Mouse (Mus musculus) neural tube, embryonic 12.5 days (tissue): ENCODE results near the gene Gm49388. TPM values are rescaled to one million over a fixed set of nuclear protein-coding genes. Genes with fewer than 3 reads are reported as not detected.
"Not testable (repeated sequence)": the region's sequence is repeated elsewhere in the genome, so short reads cannot be mapped to it uniquely, and the experiment has no call there.

Experiments
- ATAC-seq: fragments of 200-750 bp; cut with Nextera tagmentation; 2 replicates; pipeline ENCODE4 v1.8.0; 2017; ENCODE audit warnings: low read depth, mild to moderate bottlenecking, moderate TSS enrichment, moderate library complexity; ENCODE audit not compliant: low FRiP score
- H3K27ac ChIP-seq: fragments of 300-500 bp; sonication (generic); 2 replicates; pipeline ENCODE4 v1.5.1; 2016
- H3K27me3 ChIP-seq: fragments of 300-500 bp; sonication (generic); replicated peaks from 2 replicates; pipeline ENCODE4 v1.6.1; 2016; ENCODE audit warnings: mild to moderate bottlenecking
- H3K36me3 ChIP-seq: fragments of 300-500 bp; sonication (generic); 2 replicates; pipeline ENCODE4 v1.6.1; 2016; ENCODE audit warnings: mild to moderate bottlenecking
- H3K4me1 ChIP-seq: fragments of 300-500 bp; sonication (generic); 2 replicates; pipeline ENCODE4 v1.6.1; 2016
- H3K4me2 ChIP-seq: fragments of 300-500 bp; sonication (generic); replicated peaks from 2 replicates; pipeline ENCODE4 v1.6.1; 2016; ENCODE audit warnings: mild to moderate bottlenecking
- H3K4me3 ChIP-seq: fragments of 300-500 bp; sonication (generic); 2 replicates; pipeline ENCODE4 v1.5.1; 2016
- H3K9ac ChIP-seq: fragments of 300-500 bp; sonication (generic); 2 replicates; pipeline ENCODE4 v1.6.1; 2016; ENCODE audit warnings: mild to moderate bottlenecking
- H3K9me3 ChIP-seq: fragments of 300-500 bp; sonication (generic); 2 replicates; pipeline ENCODE4 v1.6.1; 2016; ENCODE audit warnings: mild to moderate bottlenecking
- WGBS: fragments of 180-500 bp; shearing (Covaris S2); methylation state at CpG from one replicate; pipeline ENCODE4 v1.1.7; 2016; 5-methylcytosine and 5-hydroxymethylcytosine counted together
- polyA plus RNA-seq: library from polyadenylated mRNA; unstranded; fragments of >200 nt; fragmentation: Nextera tagmentation; extraction: Ambion mirVana; gene quantifications from 2 replicates; pipeline ENCODE4 v1.2.1, GENCODE M21; 2016

The Gm49388 gene
- polyA plus RNA-seq, 1 experiment from 2014 or later = not detected

GRCm38 (mm10) chr7:127770039-127770905, 15.1 kb upstream of the Gm49388 start:
- Histone ChIP-seq H3K27me3 (no peaks in the 10 kb centered on the region), H3K36me3 (peaks cover 31% of the 10 kb centered on the region), H3K9me3 (no peaks in the 10 kb centered on the region), H3K4me3 (peak overlapping the region; percentile 45), H3K4me1 (peaks cover 25% of the 10 kb centered on the region), H3K9ac (peak overlapping the region; percentile 67), H3K27ac (no peak overlapping the region), H3K4me2 (peak overlapping the region; percentile 73)
- WGBS = 6% methylated on average over 27 of the region's 27 CpGs
- peak; percentile 27 for ATAC-seq

- Histone ChIP-seq H3K4me2 (0 out of 2 replicates have a peak overlapping the region, but pooled peaks have one; percentile 73), H3K9ac (no peak overlapping the region), H3K36me3 (peaks cover 22% of the 10 kb centered on the region), H3K27me3 (no peaks in the 10 kb centered on the region), H3K9me3 (no peaks in the 10 kb centered on the region), H3K4me3 (no peak overlapping the region), H3K4me1 (peaks cover 25% of the 10 kb centered on the region), H3K27ac (no peak overlapping the region)
- no peak for ATAC-seq
- 70% methylated on average over 5 of the region's 5 CpGs for WGBS
Measured at GRCm38 (mm10) chr7:127771262-127771661, 14.1 kb upstream of the Gm49388 start.

DNA sequence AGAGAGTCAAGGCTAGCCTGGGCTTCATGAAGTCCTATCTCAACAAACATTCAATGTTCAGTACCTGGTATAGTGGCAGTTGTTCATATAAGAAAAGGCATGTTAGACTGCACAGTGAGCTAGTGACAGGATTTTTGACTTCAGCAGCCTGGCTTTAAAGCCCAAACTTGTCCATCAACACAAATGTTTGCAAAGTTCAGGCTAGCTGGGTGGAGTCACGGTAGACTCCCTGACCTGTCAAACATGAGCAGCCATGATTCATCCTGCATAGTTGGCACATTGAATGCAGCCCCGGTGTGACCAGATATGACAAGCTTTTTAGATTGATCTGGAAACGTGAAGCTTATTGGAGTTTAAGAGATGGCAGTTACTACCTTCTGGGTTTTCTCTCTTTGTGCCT, 13.3 kb upstream of the Gm49388 start:
- Histone ChIP-seq H3K9ac (no peak overlapping the region), H3K27ac (no peak overlapping the region), H3K4me3 (no peak overlapping the region), H3K9me3 (no peaks in the 10 kb centered on the region), H3K4me2 (no peak overlapping the region), H3K4me1 (peaks cover 25% of the 10 kb centered on the region), H3K36me3 (peaks cover 16% of the 10 kb centered on the region), H3K27me3 (no peaks in the 10 kb centered on the region)
- no peak for ATAC-seq
- 79% methylated on average over 3 of the region's 3 CpGs for WGBS

DNA sequence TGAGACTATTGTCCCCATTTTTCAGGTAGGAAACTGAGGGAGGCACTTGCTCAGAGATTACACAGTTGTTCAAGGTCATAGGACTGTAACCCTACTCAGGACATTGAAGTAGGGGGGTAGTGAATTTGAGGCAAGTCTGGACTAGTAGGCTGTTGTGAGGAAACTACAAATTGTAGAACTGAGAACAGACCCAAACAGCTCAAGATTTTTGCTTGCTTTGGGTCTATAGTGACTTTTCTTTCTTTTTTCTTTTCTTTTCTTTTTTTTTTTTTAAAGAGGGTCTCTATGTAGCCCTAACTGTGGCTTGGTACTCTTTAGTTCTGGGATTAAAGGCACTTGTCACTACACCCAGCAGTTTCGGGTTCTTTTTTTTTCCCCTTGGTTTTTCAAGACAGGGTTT, 12.9 kb upstream of the Gm49388 start:
- no peak for ATAC-seq
- H3K9me3 ChIP-seq = no peaks in the 10 kb centered on the region
- WGBS = 88% methylated on average over 1 of the region's 1 CpGs
- peaks cover 11% of the 10 kb centered on the region for H3K36me3 ChIP-seq
- H3K4me3 ChIP-seq = no peak overlapping the region
- H3K27ac ChIP-seq = no peak overlapping the region
- peaks cover 25% of the 10 kb centered on the region for H3K4me1 ChIP-seq
- H3K4me2 ChIP-seq = no peak overlapping the region
- no peaks in the 10 kb centered on the region for H3K27me3 ChIP-seq
- no peak overlapping the region for H3K9ac ChIP-seq

DNA sequence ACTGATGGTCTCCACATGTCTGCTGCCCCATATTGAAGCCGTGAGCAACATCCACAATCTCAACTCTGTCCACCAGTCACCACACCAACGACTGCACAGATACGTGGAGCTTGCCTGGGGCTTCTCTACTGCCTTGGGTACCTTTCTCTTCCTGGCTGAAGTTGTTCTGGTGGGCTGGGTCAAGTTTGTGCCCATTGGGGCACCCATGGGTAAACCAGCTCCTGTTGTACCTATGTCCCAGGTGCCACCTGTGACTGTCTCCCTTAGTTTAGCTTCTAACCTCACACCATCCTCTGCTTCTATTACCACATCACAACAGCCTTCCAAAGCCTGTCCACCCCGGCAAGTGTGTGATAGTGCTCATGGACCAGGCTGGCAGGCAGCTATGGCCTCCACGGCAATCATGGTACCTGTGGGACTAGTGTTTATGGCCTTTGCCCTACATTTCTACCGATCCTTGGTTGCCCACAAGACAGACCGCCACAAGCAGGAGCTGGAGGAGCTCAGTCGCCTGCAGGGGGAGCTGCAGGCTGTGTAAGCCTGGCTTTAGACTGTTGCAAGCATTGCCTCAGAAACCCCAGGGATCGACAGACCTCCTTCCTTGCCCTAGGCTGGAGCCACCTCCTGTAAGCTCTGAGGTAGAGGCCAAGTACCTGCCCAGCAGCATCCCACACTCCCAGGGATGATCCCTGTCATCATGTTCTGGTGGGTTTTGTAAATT, 11.6 kb upstream of the Gm49388 start:
- Histone ChIP-seq H3K4me2 (no peak overlapping the region), H3K27me3 (no peaks in the 10 kb centered on the region), H3K9ac (no peak overlapping the region), H3K27ac (no peak overlapping the region), H3K4me1 (peaks cover 29% of the 10 kb centered on the region), H3K36me3 (no peaks in the 10 kb centered on the region), H3K4me3 (no peak overlapping the region), H3K9me3 (no peaks in the 10 kb centered on the region)
- 41% methylated on average over 9 of the region's 9 CpGs for WGBS
- no peak for ATAC-seq

DNA sequence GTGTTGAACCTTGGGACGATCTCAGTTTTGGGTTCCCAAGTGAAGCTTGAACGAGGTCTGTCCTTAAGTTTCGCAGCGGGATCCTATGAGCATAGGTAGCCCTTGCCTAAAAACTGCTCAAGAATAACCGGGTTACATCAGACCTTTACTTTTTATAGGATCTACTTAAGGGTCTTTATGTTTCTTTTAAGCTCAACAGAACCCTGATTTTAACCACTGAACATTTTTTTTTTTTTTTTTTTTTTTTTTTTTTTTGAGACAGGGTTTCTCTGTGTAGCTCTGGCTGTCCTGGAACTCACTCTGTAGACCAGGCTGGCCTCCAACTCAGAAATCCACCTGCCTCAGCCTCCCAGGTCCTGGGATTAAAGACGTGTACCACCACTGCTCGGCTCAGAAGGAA, 9.6 kb upstream of the Gm49388 start:
- H3K4me3 ChIP-seq = peak overlapping the region; percentile 92
- H3K9me3 ChIP-seq, H3K27me3 ChIP-seq, ATAC-seq: not testable (repeated sequence)
- H3K9ac ChIP-seq = peak overlapping the region; percentile 92; the same call in 1 of the 2 replicates
- peaks cover 11% of the 10 kb centered on the region for H3K4me1 ChIP-seq
- H3K4me2 ChIP-seq = peak overlapping the region; percentile 88
- peak overlapping the region; percentile 78; the same call in 1 of the 2 replicates for H3K27ac ChIP-seq
- peaks cover 18% of the 10 kb centered on the region for H3K36me3 ChIP-seq
- WGBS = 80% methylated on average over 7 of the region's 7 CpGs

- H3K4me1 ChIP-seq = peaks cover 11% of the 10 kb centered on the region
- peak; percentile 77 for ATAC-seq
- H3K9me3 ChIP-seq = no peaks in the 10 kb centered on the region
- peak within 1 kb of the TSS; percentile 92 for H3K9ac ChIP-seq
- peak within 1 kb of the TSS; percentile 88 for H3K4me2 ChIP-seq
- H3K27me3 ChIP-seq = no peaks in the 10 kb centered on the region
- H3K27ac ChIP-seq = peak within 1 kb of the TSS; percentile 78
- peak within 1 kb of the TSS; percentile 92 for H3K4me3 ChIP-seq
- peaks cover 24% of the 10 kb centered on the region for H3K36me3 ChIP-seq
- under 1% methylated on average over 23 of the region's 23 CpGs for WGBS
Measured at GRCm38 (mm10) chr7:127776426-127776825, 9.0 kb upstream of the Gm49388 start, which contains the start of gene Setd1a. Setd1a (plus strand) TSS chr7:127776670.

DNA sequence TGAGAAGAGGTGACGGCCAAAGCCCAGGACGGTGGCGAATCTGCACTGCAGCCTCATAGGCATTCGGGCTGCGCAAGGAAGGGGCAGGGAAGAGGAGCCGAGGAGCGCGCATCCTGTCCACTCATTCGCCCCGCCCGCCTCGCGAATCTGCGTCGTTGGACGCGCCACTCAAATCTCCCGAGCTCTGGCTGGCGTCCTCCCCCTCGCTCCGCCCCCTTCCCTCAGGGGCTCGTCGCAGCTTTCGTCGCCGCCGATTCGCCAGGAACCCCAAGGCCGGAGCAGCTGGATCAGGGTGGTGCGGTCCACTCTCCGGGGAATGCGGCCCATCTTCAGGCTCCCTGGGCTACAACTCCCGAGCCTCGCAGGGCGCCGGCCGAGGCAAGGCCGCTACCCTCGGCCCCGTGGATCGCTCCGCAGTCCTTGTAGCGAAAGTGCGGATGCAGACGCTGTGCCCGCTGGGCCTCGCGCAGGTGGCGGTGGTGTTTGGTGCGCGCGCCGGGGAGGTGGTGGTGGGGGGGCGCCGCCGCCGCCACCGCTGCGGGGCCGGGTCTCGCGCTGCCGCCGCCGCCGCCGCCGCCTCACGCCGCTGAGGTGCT, 8.4 kb upstream of the Gm49388 start:
- Histone ChIP-seq H3K9me3 (no peaks in the 10 kb centered on the region), H3K27ac (peak overlapping the region; percentile 78), H3K4me2 (peak overlapping the region; percentile 88), H3K4me3 (peak overlapping the region; percentile 92), H3K4me1 (peaks cover 11% of the 10 kb centered on the region), H3K9ac (peak overlapping the region; percentile 92), H3K36me3 (peaks cover 29% of the 10 kb centered on the region), H3K27me3 (no peaks in the 10 kb centered on the region)
- under 1% methylated on average over 69 of the region's 70 CpGs for WGBS
- ATAC-seq = peak; percentile 94

DNA sequence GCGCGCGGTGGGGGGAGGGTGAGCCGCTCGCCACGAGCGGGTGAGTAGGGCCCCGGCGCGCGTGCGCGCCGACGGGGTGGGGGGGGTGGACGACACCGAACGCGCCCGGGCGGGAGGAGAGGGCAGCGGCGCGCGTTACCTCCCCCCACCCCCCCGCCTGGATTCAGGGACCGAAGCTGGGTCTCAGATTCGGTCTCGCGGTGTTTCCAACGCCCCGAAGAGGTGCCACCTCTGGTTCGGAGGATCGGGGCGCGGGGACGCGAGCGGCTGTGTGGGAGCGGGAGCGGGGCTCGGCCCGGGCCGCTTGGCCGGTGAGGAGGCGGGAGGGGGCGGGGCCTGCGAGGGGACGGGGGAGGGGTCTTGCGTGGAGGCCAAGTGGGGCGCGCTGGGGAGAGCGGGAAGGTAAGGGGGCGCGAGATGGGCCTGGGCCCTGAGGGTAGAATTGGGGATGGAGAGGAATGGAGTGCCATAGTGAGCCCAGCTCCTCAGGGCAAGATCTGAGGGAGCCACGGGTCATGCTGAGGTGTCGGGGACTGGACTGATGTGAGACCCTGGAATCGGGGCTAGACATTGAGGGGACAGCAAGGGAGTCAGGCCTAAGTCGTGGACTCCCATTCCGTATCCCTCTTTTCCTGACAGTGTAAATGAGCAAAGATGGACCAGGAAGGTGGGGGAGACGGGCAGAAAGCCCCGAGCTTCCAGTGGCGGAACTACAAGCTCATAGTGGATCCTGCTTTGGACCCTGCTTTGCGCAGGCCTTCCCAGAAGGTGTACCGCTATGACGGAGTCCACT, 7.7 kb upstream of the Gm49388 start:
- Histone ChIP-seq H3K4me3 (peak overlapping the region; percentile 92), H3K9me3 (no peaks in the 10 kb centered on the region)
- 3% methylated on average over 66 of the region's 66 CpGs for WGBS

GRCm38 (mm10) chr7:127778350-127778749, 7.1 kb upstream of the Gm49388 start:
- peak overlapping the region; percentile 88 for H3K4me2 ChIP-seq
- no peaks in the 10 kb centered on the region for H3K9me3 ChIP-seq
- peaks cover 11% of the 10 kb centered on the region for H3K4me1 ChIP-seq
- H3K36me3 ChIP-seq = peaks cover 40% of the 10 kb centered on the region
- no peaks in the 10 kb centered on the region for H3K27me3 ChIP-seq
- no peak for ATAC-seq
- WGBS = 87% methylated on average over 4 of the region's 4 CpGs
- peak overlapping the region; percentile 92 for H3K9ac ChIP-seq
- H3K27ac ChIP-seq = no peak overlapping the region
- peak overlapping the region; percentile 92 for H3K4me3 ChIP-seq

More for the DNA sequence above, 7.7 kb upstream of the Gm49388 start:
- Histone ChIP-seq H3K36me3 (peaks cover 36% of the 10 kb centered on the region), H3K4me2 (peak overlapping the region; percentile 88), H3K27ac (peak overlapping the region; percentile 78), H3K9ac (peak overlapping the region; percentile 92), H3K4me1 (peaks cover 11% of the 10 kb centered on the region), H3K27me3 (no peaks in the 10 kb centered on the region)
- ATAC-seq = peak; percentile 39

GRCm38 (mm10) chr7:127797076-127797845, 11.9 kb downstream of the Gm49388 start:
- peaks cover 79% of the 10 kb centered on the region for H3K36me3 ChIP-seq
- no peak overlapping the region for H3K9ac ChIP-seq
- ATAC-seq = no peak
- no peak overlapping the region for H3K4me3 ChIP-seq
- H3K27ac ChIP-seq = no peak overlapping the region
- H3K4me2 ChIP-seq = no peak overlapping the region
- H3K27me3 ChIP-seq = no peaks in the 10 kb centered on the region
- H3K9me3 ChIP-seq = no peaks in the 10 kb centered on the region
- 95% methylated on average over 23 of the region's 23 CpGs for WGBS
- H3K4me1 ChIP-seq = no peaks in the 10 kb centered on the region
